Mouse (Mus musculus) large intestine, adult 2 months (tissue): ENCODE data around the gene Cables2. TPM values are rescaled to one million over a fixed set of nuclear protein-coding genes. Genes with fewer than 3 reads are reported as not detected.
A peak's percentile ranks its signal among the peaks of the same experiment; 100 is the strongest.

Experiments used
- DNase-seq: peaks from one replicate; pipeline ENCODE4 v3.0.0-alpha.2; 2012; ENCODE audit warnings: low read depth, low spot score
- WGBS: fragments of 180-500 bp; shearing (Covaris S2); methylation state at CpG from one replicate; pipeline ENCODE4 v1.1.7; 2018; 5-methylcytosine and 5-hydroxymethylcytosine counted together
- polyA plus RNA-seq: library from polyadenylated mRNA; depleted of rRNA; stranded (reverse); fragments of >200 nt; gene quantifications from 2 replicates; pipeline ENCODE4 v1.2.3, GENCODE M21; 2012

Gene Cables2
- polyA plus RNA-seq, 1 experiment = 30.4 TPM

- WGBS = 85% methylated on average over 7 of the region's 7 CpGs
- DNase-seq = no peak
Measured at GRCm38 (mm10) chr2:180233101-180233904, 40.0 kb downstream of the Cables2 start.

DNA sequence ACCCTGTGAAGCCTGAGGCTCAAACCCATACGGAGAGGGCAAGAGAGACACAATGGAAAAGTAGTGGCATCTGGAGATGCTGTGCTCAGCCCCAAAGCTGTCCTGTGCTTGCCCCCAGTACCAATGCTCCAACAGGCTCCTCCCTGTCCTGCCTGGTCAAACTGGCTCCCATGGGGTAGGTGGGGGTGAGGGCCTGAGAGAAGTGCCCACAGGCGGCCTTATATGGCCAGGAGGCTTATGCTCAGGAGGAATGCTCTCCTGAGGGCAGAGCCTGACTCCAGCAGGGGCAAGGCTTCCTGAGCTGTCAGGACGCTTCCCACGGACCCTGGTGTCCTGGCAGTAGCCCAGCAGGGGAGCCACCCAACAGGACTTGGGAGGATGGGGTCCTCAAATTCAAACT lies 42.8 kb downstream of the Cables2 start:
- 72% methylated on average over 4 of the region's 4 CpGs for WGBS
- no peak for DNase-seq

DNA sequence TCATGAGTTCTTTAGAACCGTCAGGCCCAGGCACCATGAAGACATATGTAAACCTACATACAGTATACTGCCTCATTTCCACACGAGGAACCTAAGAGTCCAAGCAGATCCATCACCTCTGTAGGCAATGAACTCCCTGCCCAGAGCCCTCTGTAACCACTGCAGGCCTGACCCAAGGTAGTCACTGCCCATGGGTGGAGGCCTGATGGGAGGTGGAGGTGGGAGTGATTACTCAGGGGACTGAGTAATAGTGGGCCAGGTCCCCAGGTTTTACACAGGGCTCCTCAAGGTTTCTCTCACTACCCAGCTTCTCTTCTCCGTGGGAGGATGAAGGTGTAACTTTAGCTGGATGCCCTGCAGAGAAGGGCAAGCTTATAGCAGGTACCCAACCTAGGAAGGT lies 44.2 kb downstream of the Cables2 start:
- DNase-seq = no peak
- WGBS = 72% methylated on average over 3 of the region's 3 CpGs

GRCm38 (mm10) chr2:180228592-180228991 lies 44.7 kb downstream of the Cables2 start:
- WGBS = 26% methylated on average over 7 of the region's 7 CpGs
- peak; percentile 67 for DNase-seq

DNA sequence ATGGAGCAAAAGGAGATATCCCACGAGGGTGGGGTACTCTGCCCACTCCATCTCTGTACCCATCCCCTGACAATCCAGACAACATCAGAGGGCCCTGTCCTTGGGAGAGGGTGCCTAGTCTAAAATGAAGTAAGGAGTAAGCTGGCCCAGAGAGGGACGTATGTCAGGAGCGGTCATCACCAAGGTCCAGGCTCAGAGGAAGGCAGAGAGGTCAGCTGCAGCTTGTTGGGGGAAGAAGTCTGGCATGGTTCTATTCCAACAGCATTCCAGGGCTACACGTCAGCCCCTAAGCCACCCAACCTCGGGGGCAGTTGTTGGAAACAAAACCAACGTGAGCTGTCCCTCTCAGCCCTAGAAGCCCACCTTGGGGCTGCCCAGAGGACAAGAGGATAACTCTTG lies 45.2 kb downstream of the Cables2 start:
- DNase-seq = no peak
- 57% methylated on average over 6 of the region's 6 CpGs for WGBS

GRCm38 (mm10) chr2:180227262-180228059 lies 45.8 kb downstream of the Cables2 start:
- 2% methylated on average over 21 of the region's 21 CpGs for WGBS
- no peak for DNase-seq

GRCm38 (mm10) chr2:180225762-180226378 lies 47.4 kb downstream of the Cables2 start, which contains the start of gene Lama5:
Gene Lama5, minus strand, starts transcription at chr2:180225859.
- WGBS = 1% methylated on average over 37 of the region's 37 CpGs
- no peak for DNase-seq

DNA sequence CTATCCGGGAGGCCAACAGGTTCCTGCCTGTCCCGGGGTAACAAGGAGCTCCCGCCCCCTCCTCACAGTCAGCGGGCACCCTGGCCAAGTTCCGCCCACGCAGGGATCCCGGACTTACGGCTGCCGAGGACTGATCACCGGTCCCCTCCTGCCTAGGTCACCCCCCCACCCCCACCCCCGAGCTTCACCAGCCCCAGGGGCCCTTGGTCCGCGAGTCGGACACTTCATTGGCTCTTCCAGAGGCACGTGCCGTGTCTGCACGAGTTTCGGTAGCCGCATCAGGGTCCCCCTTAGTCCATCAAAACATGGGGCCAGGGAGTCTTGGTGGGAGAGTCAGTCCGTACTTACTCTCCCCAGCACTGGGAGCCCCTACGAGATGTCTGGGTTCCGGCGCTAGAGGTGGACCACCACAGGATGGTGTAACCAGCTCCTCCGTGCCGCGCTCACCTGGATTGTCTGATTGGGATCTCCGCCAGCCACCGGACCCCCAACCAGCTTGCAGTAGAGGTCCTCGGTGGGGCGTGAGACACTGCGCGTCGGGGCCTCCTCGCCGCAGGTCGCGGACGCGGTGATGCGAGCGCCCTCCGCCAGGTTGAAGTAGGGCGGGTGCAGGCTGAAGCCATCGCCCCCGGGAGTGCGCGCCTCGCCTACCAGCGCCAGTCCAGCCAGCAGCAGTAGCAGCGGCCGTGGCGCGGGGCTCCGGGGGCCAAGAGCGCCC lies 48.1 kb downstream of the Cables2 start:
- no peak for DNase-seq
- WGBS = under 1% methylated on average over 55 of the region's 55 CpGs

- DNase-seq = no peak
- WGBS = 13% methylated on average over 13 of the region's 13 CpGs
Measured at GRCm38 (mm10) chr2:180224647-180225043, 48.7 kb downstream of the Cables2 start.

DNA sequence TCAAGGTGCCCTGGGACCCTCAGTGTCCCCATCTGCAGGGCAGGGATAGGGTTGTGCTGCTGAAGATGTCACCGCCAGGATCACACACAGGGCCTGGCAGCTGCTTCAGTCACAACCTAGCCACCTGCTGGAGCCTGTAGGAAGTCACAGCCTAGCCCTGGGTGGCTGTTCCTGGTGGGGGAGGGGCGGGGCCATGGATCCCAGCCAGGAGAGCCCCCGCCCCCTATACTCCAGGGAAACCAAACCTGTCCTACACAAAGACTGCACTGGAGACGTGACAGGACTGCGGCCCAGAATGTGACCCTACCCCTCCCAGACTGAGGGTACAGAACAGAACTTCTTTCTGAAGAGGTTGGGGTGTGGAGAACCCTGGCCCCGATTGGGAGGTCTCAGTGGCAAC lies 51.0 kb downstream of the Cables2 start:
- DNase-seq = no peak
- WGBS = 19% methylated on average over 6 of the region's 6 CpGs

GRCm38 (mm10) chr2:180221051-180221450 lies 52.2 kb downstream of the Cables2 start:
- WGBS = 73% methylated on average over 9 of the region's 9 CpGs
- DNase-seq = no peak

GRCm38 (mm10) chr2:180220165-180220564 lies 53.1 kb downstream of the Cables2 start:
- no peak for DNase-seq
- WGBS = 35% methylated on average over 9 of the region's 9 CpGs

DNA sequence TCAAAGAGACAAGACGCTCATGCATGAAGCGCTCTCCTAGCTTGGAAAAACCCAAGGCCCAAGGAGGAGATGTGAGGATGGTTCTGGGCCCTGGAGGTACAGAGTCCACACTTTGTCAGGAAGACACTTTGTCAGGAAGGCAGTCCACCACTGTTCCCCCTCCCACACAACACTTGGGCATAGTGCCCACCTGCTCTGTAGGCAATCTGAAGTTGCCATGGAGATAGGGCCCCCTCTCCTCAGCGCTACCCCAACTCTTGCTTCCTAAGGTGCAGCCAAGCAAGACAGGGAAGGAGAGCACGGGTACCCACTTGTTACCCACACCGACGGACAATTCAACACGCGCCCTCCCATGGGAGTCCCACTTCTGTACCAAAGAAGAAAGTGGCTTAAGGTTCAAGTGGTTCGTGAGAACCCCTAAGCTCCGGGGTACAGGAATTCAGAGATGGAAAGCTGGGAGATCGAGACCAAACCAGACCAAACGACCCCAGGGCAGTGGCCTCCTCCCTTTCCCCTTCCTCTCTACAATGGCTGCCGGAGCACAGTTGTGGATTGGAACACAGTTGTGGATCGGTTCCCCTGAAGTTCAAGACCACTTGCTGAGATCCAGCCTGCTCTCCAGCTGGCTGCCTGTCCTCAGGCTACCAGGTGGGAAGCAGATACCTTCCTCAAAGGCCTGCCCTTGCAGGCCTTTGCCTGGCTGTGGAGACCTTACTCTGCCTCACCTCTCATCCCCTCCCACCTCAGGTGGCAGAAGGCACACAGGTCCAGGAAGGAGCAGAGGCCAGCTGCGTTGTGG lies 54.0 kb downstream of the Cables2 start:
- 88% methylated on average over 15 of the region's 15 CpGs for WGBS

DNA sequence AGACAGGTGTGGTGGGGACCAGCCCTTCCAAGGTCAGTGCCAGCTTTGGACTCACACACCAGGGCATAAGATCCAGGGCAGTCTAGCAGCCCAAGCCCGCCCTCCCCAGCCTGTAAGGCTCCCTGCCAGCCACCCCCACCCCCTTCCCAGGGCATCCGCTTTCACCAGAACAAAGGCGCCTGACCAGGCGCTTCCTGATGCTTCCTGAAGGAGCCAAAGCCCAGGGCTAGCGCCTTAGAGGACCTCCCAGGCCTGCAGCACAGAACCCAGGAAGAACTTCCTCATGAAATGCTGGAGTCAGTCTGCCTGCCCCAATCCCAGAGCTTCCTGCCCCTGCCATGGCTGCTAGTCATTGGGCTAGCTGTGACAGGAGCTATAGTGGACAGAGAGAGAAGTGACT lies 54.6 kb downstream of the Cables2 start:
- no peak for DNase-seq
- WGBS = 46% methylated on average over 5 of the region's 5 CpGs

More for the DNA sequence above, 54.0 kb downstream of the Cables2 start:
- DNase-seq = no peak

GRCm38 (mm10) chr2:180218241-180218640 lies 55.1 kb downstream of the Cables2 start:
- 67% methylated on average over 3 of the region's 3 CpGs for WGBS

DNA sequence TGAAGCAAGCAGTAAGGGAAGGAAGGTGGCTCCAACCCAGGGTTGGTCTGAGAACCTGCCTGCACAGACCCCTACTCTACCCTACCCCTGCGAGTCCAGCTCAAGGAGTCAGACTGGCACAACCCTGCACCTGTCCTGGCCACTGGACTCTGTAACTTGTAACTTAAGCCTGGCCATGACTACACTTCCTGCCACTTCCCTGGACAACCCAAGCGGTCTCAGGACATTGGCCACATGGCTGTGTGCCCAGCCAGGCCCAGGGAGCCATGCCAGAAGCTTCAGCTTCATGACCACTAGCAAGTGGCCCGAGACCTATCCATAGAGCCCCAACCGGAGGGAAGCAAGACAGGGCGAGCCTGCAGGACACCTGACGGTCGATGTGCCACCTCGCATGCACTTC lies 55.7 kb downstream of the Cables2 start:
- WGBS = 77% methylated on average over 8 of the region's 8 CpGs
- no peak for DNase-seq

More at GRCm38 (mm10) chr2:180218241-180218640, 55.1 kb downstream of the Cables2 start:
- DNase-seq = no peak

DNA sequence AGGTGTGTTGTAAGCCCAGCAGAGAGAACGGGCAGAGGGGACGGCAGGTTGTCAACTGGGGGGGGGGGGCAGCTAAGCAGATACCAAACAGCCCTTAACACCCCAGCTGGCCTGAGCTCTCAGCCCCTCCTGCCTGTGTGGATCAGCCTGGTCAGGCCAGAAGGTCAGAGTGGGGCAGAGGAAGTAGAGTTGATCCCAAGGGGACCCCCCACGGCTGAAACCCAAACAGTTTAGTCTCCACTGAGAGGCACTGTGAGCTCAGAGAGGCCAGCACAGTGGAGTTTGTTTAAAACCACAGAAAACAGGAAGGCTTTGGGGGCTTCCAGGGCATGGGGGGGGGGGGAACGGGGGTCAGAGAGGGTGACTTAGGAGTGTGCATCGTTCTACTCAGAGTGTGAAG lies 56.4 kb downstream of the Cables2 start:
- 63% methylated on average over 5 of the region's 5 CpGs for WGBS
- DNase-seq = no peak

DNA sequence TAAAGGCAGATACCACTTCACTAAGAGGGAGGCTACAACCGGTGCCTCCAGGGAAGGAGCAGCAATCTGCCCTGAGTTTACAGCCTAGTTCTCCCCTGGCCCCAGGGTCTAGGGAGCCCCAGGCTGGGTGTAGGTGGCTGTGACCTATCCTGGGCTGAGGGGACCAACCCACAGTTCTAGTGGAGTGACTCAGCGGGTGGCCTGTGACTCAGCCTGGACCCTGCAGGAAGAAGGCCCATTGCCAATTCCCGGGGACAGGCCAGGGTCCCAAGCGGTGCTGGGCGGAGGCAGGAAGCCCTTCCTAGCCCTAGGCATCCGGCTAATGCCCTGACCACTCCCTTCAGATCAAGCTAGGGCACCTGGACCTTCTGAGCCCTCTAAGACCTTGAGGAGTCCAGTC lies 57.3 kb downstream of the Cables2 start:
- 41% methylated on average over 6 of the region's 6 CpGs for WGBS
- DNase-seq = no peak

DNA sequence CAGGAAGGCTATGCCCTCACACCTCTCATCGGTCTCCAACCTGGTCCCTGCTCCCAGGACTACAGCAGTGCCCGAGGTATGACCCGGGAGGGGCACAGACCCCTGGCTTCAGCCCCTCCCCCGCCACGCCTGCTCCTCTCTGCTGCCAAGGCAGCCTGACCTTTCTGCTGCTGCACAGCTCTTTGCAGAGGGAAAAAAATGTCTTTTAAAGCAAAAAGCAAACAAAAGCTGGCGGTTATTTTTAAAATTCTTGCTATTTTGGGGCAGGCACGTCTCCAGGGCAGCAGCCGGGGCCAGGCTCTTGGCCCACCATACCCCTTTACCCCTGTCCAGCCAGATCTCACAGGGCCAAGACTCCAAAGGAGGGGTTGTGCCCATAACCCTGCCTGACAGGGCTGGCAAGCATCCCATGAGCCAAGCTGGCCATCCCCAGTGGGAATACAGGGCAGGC lies 58.3 kb downstream of the Cables2 start:
- WGBS = 45% methylated on average over 8 of the region's 8 CpGs
- DNase-seq = no peak
